Mouse (Mus musculus): ENCODE results near the gene Slco2b1.

Slco2b1 gene

DNA sequence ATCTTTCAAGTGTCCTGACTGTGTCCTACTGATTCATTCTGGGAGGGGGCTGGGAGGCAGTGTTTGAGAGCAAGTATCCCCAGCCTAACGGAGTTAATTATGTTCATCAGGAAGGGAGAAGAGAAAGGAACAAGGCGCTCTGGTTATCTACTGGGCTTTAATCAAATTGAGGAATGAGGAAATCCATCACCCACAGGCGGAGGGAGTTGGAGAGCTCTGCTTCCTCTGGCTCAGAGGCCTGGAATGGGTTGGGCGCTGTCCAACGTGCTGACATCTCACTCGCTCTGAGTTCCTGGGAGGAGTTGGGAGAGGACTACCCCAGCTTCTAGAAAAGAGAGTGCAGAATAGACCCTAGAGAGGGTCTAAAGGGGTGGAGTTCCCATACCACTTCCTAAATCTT lies 62.5 kb downstream of the Slco2b1 start:
- DNase-seq (ENCODE audit: low read depth) = peak; percentile 38

- DNase-seq (ENCODE audit: low read depth) = no peak
These were observed 66.4 kb downstream of the Slco2b1 start for GRCm38 (mm10) chr7:99644701-99645100.

DNA sequence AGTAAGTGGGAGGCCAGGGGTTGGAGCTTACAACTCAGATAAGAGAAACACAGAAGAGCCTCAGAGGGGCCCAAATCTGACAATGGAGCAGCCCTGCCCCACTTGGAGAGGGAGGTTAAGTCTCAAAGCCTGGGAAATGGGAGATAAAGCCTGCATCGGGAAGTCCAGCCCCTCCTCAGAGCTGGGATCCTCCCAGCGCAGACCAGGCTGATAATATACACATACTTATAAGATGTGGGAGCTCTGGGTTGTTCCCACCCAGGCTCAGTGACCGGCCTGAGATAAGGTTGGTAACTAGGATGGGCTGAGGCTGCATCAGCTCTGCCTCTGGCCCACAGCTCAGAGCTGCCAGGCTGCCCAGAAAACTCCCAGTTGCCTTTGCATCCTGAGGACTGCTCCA lies 69.1 kb downstream of the Slco2b1 start:
- no peak for DNase-seq (ENCODE audit: low read depth)

DNA sequence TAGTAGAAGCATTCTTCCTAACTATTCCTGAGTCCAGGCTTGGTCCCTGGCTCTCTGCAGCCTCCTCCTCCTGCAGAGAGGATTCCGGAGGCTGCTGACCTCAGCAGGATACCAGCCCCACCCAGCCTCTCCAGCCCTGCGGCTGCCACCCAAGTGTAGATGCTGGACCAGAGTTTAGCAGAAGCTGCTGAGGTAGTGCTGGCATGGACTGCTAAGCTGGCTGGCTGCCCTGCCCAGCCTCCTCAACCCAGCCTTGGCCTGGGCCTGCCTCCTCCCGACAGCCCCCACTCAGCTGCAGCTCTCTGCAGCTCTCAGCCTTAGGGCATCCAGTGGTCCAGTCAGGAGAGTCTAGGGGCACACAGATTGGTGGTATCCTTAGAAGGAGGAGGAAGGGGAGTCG lies 69.9 kb downstream of the Slco2b1 start:
- DNase-seq (ENCODE audit: low read depth) = no peak

GRCm38 (mm10) chr7:99633966-99634665 lies 77.0 kb downstream of the Slco2b1 start:
- DNase-seq (ENCODE audit: low read depth) = no peak

DNA sequence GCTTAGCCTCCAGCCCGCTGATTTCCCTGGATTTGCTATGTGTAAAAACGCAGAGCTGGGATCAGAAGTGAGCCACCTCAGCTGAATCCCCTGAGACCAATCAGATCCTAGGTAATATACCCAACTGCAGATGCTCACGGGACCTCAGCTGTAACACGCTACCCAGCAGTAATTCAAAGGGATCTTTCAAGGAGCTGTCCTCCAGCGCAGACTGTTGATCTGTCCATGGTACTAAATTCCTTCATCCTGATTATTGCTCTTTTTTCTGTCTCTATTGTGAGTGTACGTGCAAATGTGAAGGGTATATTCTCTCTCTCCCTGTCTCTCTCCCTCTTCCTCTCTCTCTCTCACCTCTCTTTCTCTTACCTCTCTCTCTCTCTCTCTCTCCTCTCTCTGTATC lies 78.9 kb downstream of the Slco2b1 start:
- DNase-seq (ENCODE audit: low read depth) = no peak

GRCm38 (mm10) chr7:99627366-99627765 lies 83.8 kb downstream of the Slco2b1 start:
- DNase-seq (ENCODE audit: low read depth) = no peak

DNA sequence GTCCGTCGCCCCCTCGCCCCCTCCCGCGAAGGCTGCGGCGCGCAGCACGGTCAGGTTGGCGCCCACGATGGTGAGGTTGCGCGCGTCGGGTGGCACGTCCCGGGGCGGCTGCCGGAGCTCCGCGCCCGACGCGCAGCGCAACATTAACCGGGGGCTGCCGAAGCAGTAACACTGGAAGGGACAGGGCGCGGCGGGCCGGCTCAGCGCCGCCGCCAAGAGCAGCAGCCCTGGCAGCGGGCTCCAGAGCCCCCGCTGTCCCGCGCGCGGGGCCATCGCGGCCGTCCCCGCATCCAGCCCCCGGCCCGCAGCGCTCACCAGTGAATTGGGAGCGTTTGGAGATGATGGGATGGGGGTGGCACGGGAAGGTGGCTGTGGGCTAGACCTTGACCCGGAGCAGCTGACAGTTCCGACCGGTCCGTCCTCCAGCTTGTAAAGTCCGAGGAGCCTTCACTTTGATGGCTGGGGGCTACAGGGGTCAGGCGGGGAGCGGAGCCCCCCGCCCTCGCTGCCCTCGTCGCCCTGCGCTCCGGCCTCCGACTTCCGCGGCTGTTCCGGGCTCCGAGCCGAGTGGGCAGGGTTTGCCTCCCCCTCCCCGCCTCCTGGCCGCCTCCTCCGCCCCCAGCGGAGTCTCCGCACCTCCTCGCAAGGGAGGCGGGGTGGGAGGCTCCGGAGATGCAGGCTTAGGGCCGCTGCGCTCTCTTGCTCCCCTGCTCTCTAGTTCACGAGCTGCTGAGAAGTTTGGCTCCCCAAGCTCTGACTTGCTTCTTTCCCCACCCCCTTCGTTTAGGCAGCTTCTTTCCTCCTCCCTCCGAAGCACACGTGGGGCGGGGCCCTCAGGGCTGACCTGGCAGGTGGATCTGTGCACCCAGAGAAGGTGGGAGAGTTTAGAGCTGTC lies 84.5 kb downstream of the Slco2b1 start, which contains the start of gene Tpbgl:
Gene Tpbgl (minus strand): TSS at position 728 of the 895 bp plus-strand sequence.
- DNase-seq (ENCODE audit: low read depth) = no peak

GRCm38 (mm10) chr7:99625722-99626375 lies 85.3 kb downstream of the Slco2b1 start:
- DNase-seq (ENCODE audit: low read depth) = peak; percentile 40

GRCm38 (mm10) chr7:99618860-99619259 lies 92.3 kb downstream of the Slco2b1 start:
- no peak for DNase-seq (ENCODE audit: low read depth)

- DNase-seq (ENCODE audit: low read depth) = no peak
These were observed 92.9 kb downstream of the Slco2b1 start for GRCm38 (mm10) chr7:99618264-99618663.
